Mouse (Mus musculus) CD4-positive helper T cell, adult 2 months (primary cell): ENCODE measurements around the gene Kcnj4.

Experiments used
- DNase-seq: peaks from one replicate; pipeline ENCODE4 v3.0.0-alpha.2; 2012; ENCODE audit warnings: low read depth, missing footprints, low spot score

The Kcnj4 gene

DNA sequence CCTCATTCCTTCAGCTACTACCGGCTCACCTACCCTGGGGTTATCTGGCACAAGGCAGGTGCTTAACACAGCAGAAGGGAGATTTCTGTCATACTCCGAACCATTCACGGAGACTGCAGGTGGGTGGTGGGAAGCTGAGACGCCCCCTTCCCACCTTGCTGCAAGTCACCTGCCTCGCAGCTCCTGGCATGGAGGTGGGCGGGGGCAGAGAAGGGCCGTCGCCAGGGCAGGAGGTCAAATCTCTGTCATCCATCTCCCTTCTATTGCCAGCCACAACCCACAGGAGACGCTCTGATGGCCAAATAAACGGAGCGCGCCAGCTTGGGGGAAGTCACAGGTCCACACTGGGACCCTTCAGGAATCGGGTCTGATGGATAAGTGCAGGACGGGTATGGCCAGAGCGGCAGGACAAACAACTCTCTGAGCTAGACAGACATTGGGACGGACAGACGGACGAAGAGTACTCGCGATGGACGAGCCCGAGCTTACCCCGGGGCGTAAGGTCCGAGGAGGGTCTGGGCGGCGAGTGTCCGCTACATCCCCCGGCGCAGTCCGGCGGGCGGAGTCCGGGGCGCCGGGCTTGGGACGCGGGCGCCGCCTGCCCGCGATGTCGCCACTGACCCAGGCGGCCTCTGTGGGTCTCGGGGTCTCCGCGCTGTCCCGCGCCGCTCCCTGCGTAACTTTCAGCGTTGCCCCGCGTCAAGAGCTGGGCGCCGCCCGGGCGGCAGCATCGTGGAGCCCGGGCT is at the start of gene Kcnj4:
Kcnj4 (minus strand) TSS at position 535 of the 746 bp plus-strand sequence.
- DNase-seq: no peak

DNA sequence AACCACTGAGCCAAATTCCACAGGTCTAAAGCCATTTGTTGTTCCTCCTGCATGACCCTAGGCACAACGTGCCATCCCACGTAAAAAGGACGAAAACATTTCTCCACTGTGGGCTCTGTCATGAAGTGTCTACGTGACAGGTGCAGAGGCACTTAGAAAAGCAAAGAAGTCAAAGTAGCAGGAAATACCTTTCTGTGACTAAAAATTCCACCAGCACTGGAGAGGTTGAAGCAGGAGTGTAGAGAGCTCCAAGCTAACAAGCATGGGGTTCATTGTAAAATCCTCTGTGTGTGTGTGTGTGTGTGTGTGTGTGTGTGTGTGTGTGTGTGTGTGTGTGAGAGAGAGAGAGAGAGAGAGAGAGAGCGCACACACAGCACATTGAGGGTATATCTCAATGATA is 47.5 kb upstream of the Kcnj4 start:
- no peak for DNase-seq

DNA sequence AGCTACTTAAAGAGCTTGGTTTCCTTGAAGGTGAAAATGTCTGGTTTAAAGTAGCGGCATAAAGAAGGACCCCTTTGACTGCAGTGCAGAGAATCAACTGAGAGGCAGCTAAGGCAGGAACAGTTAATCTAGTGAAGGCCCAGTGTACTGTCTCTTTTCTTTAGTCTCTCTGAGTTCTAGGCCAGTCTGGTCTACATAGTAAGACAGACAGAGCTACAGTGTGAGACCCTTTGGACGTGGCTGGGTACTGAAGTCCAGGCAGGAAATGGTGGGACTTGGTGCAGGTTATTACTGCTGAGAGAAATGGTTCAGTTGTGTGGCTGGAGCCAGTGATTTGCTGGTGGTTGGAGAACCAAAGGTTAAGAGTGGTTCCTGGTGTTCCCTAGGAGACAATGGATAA is 43.2 kb upstream of the Kcnj4 start:
- DNase-seq: no peak

DNA sequence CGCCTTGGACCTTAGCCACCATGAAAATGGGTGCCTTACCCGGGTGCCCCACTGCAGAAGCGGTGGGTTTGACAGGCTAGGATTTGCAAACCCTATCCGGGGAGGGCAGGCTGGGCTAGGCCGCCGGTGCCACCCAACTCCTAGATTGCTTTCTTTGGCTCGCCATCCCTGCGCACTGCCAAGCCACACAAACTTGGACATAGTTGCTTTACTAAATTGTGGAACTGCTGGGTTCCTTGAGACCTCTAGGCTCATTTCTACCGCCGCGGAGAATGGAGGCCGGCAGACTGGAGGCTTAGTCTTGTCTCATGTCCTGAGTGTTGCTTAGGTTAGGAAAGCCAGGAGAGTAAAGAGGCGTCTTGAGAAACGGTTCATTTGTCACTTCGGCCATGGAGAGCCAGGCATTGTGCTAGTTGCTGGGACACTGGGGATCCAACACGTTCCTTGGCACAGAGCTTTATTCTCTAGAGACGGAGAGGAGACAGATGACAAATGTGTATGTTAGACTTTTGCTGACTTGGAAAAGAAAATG is 42.3 kb upstream of the Kcnj4 start:
- DNase-seq: no peak

DNA sequence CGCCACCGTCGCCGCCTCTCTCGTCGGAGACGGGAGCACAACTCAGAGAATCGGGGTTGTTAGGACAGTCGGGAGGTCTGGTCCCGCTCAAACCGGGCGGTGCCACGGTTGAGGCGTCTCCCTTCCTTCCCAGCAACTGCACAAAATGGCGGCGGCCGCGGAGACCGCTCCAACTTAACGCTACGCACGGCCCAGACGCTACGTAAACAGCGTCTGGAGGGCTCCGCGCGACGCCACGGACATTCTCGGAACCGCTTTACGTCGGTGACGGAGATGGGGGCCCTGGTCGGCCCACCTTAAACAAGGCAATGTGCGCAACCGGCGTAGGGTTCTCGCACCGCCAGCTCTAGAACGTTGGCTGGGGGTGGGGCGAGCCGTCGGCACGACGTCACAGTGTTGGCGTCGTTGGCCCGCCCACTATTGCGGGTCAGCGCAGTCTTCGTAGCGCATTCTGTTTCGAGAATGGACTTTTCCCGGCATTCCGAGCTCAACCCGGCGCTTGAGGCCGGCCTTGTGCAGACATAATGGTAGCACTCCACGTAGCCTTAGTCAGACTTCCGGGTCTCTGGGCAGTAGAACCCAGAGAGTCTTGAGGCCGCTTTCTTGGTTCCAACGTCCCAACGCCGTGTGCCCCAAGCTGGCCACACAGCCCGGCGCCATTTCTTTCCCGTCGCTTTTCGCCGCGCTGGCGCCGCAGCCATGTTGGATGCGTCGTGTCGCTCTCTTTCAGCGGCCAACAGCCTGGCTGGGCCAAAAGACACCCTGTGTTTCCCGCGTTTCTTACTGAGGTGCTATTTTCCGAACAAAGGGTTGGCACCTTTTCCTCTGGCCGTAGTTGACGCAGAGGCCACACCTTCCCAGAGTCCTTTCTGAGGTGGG is 41.6 kb upstream of the Kcnj4 start, which contains the start of gene Ddx17:
Ddx17 (minus strand) TSS at position 332 of the 879 bp plus-strand sequence.
- DNase-seq: peak; percentile 97

DNA sequence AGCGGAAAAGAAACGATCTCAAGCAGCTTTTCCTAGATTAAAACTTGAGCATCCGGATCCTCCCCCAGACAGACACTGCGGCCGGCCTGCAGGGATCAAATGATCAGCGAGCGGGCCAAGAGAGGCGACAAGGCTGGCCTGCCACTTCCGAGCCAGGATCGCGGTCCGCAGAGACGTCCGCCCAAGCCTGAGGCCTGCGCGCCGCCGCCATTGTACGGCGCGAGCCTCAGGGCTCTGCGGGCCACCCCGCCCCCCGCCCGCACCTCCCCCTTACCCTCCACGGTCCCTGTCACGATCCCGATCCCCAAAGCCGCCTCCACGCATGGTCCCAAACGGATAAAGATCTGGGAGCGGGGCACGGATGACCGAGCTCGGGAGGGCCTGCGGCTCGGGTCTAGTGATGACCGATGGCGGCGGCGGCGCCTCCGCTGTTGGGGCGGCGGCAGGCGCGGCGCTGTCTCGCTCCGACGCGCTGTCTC is 40.9 kb upstream of the Kcnj4 start:
- no peak for DNase-seq

DNA sequence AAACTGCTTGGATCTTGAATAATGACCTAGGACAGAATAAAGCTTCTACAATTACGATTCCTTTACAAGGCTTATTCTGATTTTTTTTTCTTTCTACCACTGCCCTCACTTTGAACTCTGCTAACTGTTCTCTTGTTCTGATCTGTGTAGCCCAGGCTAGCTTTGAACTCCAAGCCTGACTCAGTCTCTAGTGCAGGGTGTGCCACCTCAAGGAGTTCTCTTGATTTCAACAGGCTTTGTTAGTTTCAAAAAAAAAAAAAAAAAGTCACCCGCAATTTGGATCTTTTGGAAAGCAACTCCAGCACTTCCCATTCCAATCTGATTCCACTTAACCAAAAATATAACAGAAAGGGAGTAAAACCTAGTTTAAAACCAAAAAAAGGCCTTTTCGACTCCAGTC is 40.5 kb upstream of the Kcnj4 start:
- DNase-seq: peak; percentile 25

DNA sequence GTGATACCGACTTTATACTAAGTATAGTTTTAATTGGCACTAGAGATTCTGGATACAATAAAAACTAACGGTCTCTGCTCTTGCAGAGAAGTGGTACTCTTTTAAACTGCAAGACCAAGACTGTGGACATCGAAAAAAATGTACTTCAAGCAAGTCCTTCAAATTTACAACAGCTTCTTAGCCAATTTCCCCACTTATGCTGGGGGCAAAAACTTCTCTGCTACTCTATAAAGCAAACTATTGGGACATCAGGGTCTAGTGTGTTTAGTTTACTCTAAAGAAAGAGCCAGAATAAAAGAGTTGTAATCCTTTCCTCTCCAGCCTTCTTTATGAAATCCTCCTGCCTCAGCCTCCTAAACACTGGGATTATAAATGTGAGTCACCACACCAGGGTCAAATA is 38.9 kb upstream of the Kcnj4 start:
- DNase-seq: no peak

DNA sequence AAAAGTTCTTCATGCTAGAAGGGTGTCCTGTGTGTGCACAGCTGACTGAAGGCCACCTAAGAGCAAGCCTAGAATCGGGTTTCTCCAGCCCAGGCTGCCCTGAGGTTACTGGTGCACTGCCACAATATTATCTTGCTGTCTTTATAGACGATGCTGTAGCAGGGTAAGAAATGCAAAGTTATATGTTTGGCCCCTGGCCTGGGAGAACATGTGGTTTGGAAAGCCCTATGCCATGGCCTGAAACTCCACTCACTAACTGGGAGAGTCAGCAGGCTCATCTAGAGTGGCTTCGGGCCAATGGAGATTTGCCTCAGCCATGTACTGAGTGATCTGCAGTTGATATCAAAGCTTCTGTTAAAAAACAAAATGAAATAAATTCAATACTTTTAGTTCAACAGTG is 28.8 kb upstream of the Kcnj4 start:
- no peak for DNase-seq

DNA sequence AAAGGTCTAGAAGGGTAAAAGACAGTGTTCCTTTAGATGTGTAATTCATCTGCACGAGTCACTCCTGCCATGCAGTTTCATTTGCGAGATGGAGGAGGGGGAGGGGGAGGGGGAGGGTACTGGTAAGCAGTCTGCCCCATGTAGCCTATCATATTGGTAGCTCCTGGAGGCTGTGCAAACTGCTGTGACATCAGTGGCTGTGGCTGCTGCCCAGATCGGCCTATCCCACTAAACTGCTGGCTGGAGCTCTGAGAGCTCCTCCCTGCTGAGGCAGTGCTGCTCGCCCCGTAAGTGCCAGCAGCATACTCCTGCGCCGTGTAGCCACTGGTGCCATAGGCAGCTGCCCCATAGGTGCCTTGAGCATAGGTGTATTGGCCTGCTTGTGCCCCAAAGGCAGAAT is 24.9 kb upstream of the Kcnj4 start:
- DNase-seq: no peak

DNA sequence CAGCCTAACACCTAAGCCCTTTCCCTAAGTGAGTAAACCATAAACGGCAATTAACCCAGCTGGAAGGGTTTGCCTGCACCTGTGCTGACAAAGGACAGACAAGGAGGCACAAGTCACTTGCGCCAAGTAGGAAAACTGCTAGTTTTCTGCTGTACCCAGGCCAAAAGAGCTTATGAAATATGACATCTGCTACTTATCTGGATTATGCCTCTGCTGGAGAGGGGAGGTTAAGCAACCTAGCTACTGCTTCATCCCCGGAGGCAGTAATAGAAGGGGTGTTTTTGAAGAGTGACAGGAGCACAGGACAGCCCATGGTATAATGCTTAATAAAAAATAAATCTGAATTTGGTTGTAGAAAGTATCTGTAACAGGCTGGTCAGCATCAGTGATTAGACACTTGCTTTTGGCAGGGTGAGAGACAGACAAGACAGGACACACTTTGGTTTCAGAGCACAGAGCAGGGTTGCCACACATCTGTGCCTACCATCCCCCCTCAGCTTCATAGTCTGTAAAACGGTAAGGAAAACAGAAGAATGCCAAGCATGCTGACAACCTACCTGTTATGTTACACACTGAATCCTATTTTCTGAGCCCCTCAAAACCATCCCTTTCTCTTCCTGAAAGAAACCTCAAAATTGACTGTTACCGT is 23.1 kb upstream of the Kcnj4 start:
- DNase-seq: no peak

DNA sequence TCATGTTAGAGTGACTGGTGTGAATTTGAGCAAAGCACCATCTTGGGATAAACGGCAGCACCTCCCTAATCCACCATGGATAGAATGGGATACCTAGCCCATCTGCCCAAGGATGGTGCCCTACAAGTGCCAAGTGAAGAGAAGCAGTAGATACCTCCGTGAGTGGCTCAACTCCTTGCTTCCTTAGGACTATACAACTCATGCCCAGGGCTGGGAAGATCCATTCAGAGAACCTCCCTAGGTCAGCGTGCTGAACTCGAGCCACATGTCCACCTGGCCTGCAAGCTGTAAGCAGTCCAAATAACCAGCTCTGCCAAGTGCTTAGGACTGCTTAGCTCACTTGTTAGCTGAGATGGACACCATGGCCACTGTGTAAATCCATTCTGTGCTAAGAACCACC is 22.2 kb upstream of the Kcnj4 start:
- DNase-seq: no peak

DNA sequence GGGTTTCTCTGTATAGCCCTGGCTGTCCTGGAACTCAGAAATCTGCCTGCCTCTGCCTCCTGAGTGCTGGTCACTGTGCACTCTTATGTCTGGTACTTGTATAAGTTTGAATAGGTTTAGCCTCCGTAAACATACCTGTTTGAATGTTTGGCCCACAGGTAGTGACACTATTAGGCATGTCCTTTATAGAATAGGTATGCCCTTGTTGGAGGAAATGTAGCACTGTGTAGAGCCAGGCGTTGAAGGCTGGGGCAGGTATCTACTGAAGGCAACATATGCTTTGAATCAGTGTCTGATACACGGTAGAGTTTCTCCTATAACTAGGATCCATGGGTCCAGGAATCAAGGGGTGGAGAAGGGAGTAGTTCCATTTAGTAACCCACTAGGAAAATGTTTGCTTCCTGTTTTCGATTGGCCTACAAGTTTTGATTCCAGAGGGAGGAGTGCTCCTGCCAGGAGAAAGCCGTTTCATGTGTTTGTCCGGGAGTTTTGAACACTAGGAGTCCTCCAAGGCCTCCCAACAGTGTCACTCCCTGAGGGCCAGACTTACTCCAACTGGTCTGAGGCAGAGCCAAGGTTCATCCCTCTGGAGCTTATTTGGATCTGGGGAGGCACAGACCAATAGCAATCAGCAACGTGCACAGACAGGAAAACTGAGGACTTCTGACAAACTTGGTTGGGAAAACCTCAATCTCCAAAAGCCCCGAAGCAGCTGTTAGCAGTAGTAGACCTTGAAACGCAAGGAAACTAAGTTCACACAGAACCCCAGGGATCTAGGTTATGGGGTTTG is 21.1 kb upstream of the Kcnj4 start:
- DNase-seq: no peak

DNA sequence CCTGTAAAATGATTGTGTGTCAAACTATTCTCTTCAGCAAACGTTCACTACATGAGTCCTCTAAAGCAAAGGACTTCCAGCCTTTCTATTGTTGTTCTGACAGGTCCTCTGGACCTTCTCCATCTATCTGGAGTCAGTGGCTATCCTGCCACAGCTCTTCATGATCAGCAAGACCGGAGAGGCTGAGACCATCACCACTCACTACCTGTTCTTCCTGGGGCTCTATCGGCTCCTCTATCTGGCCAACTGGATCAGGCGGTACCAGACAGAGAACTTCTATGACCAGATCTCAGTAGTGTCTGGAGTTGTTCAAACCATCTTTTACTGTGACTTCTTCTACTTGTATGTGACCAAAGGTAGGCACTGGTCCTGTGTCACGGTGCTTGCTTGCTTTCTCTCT is 20.5 kb upstream of the Kcnj4 start:
- DNase-seq: no peak

DNA sequence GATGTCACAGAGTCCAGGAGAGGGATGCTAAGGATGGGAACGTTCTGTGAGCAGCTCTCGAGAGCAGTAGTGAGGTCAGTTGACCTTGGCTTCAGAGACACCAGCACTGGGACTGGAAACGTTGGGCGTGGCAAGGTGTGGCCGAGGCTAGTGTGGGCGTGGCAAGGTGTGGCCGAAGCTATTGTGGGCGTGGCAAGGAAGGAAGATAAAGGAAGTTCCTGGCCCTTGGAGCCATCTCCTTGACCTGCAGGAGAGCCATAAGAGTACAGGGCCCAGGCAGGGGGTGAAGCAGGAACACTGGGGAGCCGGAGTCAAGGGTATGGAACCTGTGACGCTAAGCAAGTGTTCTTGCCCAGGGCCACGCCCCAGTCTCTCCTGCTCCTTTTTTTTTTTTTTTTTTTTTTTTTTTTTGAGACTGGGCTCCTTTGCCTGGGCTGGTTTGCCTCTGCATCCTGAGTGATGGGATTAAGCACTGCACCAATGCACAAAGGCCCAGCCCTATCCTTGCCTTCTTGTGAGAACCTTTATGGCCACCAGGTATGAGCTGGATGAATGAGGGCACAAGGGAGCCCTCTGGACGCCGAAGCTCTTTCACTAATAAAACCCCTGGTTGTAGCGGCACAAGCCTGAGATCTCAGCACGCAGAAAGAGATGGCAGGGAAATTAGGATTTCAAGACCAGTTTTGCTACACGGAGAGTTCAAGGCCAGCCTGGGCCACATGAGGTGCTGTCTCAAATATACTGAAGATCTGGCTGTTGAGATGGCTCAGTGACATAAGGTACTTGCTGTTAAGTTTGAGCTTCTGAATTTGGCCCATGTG is 14.6 kb upstream of the Kcnj4 start:
- no peak for DNase-seq

DNA sequence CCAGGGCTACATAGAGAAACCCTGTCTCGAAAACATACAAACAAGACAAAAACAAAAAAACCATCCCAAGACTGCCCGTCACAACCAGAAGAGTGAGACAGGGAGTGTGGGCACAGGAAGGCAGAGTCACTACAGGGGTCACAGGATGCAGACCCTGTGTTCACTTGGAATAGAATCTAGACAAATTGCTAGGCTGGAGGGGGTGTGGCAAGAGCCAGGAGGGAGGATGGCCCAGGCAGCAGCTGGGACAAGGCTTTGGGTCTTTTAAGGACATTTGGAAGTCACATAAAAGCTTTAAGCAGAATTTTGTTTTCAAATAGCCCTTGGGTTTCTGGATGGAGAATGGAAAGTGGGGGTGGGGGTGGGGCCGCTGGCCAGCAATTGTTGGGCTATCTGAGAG is 13.5 kb upstream of the Kcnj4 start:
- DNase-seq: no peak

DNA sequence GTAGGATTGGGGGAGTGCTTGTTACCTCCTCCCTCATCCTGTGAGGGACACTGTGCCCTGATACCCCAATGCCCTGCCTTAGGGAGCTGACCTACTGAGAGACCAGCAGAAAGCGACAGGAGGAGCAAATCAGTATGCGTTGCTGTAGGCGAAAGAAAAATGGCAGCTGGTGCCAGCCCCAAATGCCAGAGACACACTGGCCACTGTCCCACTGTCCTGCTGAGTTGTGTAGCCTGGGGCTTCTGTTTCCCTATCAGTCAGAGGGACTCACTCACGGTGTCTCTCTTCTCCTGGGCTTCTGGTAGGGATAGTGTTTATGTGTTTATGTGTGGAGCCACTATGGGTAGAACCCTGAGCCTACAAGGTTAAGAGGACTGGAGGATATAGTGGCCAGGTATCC is 12.7 kb upstream of the Kcnj4 start:
- no peak for DNase-seq

DNA sequence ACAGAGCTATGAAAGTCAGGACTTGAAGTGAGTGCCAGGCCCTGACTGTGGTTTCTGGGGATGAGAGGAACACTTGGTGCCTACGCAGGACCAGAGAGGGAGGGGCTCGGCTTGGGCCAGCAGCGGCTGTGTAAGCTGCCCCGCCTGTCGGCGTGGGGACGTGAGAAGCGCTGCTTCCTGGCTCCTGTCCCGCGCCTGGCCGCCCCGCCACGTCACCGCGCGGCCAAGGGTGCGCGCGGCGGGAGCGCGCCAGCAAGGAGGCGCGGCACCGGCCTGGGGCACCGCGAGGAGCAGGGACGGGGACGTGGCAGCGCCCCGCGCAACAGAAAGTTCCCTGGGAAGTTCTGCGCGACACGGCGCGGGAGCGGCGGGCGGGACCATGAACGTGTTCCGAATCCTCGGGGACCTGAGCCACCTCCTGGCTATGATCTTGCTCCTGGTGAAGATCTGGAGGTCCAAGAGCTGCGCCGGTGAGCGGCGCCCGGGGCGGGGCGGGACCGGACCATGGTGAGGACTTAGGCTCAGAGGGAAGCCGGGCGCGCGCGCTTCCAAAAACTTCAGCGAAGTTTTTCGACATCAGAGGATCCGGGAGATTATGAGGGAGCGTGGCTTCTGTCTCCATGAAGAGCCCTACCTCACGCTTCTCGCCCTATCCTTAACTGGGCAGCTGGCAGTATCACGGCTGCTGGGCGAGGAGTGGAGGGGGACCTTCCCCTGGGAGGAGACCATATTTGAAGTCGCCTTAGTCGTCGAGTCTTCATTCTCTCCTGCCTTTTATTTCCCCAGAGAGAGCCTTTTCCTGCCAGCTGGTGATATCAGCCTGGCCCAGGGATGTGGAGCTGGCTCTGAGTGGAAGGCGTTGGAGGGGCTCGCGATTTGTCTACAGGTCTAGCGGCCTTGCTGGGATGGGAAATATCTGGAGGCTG is 11.4 kb upstream of the Kcnj4 start, which contains the start of gene Kdelr3:
Kdelr3 (plus strand) TSS at position 241 of the 926 bp plus-strand sequence.
- peak; percentile 55 for DNase-seq

DNA sequence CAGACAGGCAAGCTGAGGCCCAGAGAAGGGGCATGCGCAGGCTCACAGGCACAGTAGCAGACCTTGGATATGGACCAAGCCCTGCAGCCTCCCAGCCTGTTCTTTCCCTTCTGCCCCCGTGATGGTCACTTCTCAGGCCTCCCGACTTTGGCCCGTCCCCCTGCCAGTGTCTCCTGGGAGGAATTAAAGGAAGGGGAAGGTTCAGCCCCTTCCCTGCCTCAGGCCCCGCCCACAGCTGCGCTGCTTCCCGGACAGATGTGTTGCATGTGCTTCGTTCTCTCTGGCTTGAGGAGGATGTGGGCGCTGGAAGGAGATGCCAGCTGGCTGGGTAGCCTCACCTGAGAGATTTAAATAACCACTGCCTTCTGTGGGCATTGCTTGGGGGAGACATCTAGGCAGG is 8.9 kb upstream of the Kcnj4 start:
- DNase-seq: no peak
